Mouse (Mus musculus) neural tube, embryonic 13.5 days (tissue): Measurements from ENCODE around the gene Wdr47. TPM values are rescaled to one million over a fixed set of nuclear protein-coding genes. Genes with fewer than 3 reads are reported as not detected.

Source experiments
- ATAC-seq: fragments of 200-750 bp; cut with Nextera tagmentation; 2 replicates; pipeline ENCODE4 v1.8.0; 2017; ENCODE audit warnings: low read depth, mild to moderate bottlenecking, moderate TSS enrichment, moderate library complexity
- H3K27ac ChIP-seq: fragments of 300-500 bp; sonication (generic); replicated peaks from 2 replicates; pipeline ENCODE4 v1.5.1; 2015; ENCODE audit warnings: moderate library complexity, mild to moderate bottlenecking, inconsistent platforms
- H3K27me3 ChIP-seq: fragments of 300-500 bp; sonication (generic); 2 replicates; pipeline ENCODE4 v1.6.1; 2015; ENCODE audit warnings: mild to moderate bottlenecking, inconsistent platforms
- H3K36me3 ChIP-seq: fragments of 300-500 bp; sonication (generic); 2 replicates; pipeline ENCODE4 v1.6.1; 2015; ENCODE audit warnings: mild to moderate bottlenecking, inconsistent platforms
- H3K4me1 ChIP-seq: fragments of 300-500 bp; sonication (generic); replicated peaks from 2 replicates; pipeline ENCODE4 v1.6.1; 2015; ENCODE audit warnings: inconsistent platforms
- H3K4me2 ChIP-seq: fragments of 300-500 bp; sonication (generic); 2 replicates; pipeline ENCODE4 v1.6.1; 2015; ENCODE audit warnings: inconsistent platforms, mild to moderate bottlenecking, moderate library complexity
- H3K4me3 ChIP-seq: fragments of 300-500 bp; sonication (generic); 2 replicates; pipeline ENCODE4 v1.5.1; 2015; ENCODE audit warnings: mild to moderate bottlenecking, inconsistent platforms
- H3K9ac ChIP-seq: fragments of 300-500 bp; sonication (generic); 2 replicates; pipeline ENCODE4 v1.6.1; 2015; ENCODE audit warnings: moderate library complexity, mild to moderate bottlenecking, inconsistent platforms
- H3K9me3 ChIP-seq: fragments of 300-500 bp; sonication (generic); 2 replicates; pipeline ENCODE4 v1.6.1; 2016; ENCODE audit warnings: inconsistent platforms
- WGBS: fragments of 180-500 bp; shearing (Covaris S2); methylation state at CpG from one replicate; pipeline ENCODE4 v1.1.7; 2015; 5-methylcytosine and 5-hydroxymethylcytosine counted together
- polyA plus RNA-seq: library from polyadenylated mRNA; unstranded; fragments of >200 nt; fragmentation: Nextera tagmentation; extraction: Ambion mirVana; gene quantifications from 2 replicates; pipeline ENCODE4 v1.2.1, GENCODE M21; 2015

Wdr47 gene
- polyA plus RNA-seq, 1 experiment from 2014 or later, result 78.2 TPM

DNA sequence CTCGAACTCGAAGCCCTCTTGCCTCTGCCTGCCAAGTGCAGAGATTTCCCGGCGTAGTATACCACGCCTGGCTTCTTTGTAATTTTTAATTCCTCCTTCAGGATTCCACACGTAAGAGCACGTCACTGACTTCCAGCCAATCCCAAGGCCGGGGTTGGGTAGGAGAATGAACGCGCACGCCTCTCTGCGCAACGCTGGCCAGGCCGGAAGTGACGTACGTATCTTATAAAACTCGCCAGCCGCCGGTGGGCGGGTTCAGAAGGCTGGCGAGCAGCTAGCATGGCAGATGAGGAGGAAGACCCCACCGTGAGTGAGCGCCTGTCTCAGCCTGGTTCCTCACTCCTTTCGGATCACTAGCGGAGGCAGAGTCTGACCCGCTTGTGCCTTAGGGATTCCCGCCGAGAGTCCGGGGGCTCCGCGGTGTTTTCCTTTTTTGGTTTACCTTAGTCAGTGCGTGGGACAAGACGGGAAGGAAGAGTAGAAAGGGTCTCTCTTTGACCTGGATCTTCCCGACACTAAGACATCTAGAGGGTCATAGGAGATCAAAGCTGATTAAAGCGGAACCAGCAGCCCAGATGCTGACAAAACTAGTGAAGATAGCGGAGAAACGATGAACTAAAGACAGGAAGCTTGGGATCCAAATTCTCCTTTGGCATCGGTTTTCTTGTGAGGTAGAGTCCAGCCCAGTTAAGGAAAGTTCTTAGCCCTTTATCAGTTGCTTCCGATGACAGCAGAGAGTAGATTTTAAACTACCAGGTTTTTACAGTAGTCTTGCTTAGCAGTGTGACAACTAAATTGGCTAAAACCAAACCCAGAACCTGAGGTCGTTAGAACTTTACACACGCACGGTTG lies 19.4 kb upstream of the Wdr47 start, which contains the start of gene Taf13:
Gene Taf13, plus strand, starts transcription at position 256 of the 852 bp plus-strand sequence.
- under 1% methylated on average over 42 of the region's 42 CpGs for WGBS
- H3K27ac ChIP-seq, result peak within 1 kb of the TSS; percentile 88
- H3K4me3 ChIP-seq, result peak within 1 kb of the TSS; percentile 68
- peaks cover 31% of the 10 kb centered on the region for H3K4me1 ChIP-seq
- H3K4me2 ChIP-seq, result peak within 1 kb of the TSS; percentile 81
- peak; percentile 97 for ATAC-seq
- H3K27me3 ChIP-seq, result no peaks in the 10 kb centered on the region
- peak within 1 kb of the TSS; percentile 87 for H3K9ac ChIP-seq
- no peaks in the 10 kb centered on the region for H3K9me3 ChIP-seq
- no peaks in the 10 kb centered on the region for H3K36me3 ChIP-seq

DNA sequence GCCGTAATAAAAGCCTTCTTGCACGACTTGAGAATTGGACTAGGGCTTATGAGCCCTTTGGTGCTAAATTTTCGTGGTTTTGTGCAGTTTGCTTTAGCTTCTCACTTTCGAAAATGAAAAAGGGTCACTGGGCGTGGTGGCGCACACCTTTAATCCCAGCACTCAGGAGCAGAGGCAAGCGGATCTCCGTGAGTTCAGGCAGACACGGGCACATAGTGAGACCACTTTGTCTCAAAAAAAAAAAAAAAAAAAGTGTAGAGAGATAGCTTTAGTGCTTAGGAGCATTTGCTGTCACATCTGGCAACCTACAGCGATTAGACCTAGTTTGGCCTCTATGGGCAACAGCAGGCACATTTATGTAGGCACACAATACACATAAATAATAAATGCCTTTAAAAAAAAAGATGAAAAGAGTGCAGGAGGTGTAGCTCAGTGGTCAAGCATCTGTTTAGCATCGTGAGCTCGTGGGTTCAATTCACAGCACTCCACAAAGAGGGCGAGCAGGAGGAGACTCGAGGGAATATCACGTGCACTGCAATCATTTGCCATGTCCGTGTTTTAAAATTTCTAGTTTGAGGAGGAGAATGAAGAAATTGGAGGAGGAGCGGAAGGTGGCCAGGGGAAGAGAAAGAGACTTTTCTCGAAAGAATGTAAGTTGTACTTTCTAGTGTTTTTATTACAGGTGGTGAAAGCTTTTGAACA lies 18.6 kb upstream of the Wdr47 start:
- H3K9ac ChIP-seq, result peak overlapping the region; percentile 87
- no peak for ATAC-seq
- H3K4me3 ChIP-seq, result peak overlapping the region; percentile 68
- peak overlapping the region; percentile 88; the same call in 1 of the 2 replicates for H3K27ac ChIP-seq
- no peaks in the 10 kb centered on the region for H3K36me3 ChIP-seq
- peaks cover 31% of the 10 kb centered on the region for H3K4me1 ChIP-seq
- no peaks in the 10 kb centered on the region for H3K9me3 ChIP-seq
- no peaks in the 10 kb centered on the region for H3K27me3 ChIP-seq
- 36% methylated on average over 18 of the region's 18 CpGs for WGBS
- H3K4me2 ChIP-seq, result peak overlapping the region; percentile 81

- H3K9me3 ChIP-seq, result no peaks in the 10 kb centered on the region
- no peak overlapping the region for H3K4me3 ChIP-seq
- 91% methylated on average over 5 of the region's 5 CpGs for WGBS
- H3K9ac ChIP-seq, result no peak overlapping the region
- H3K27me3 ChIP-seq, result no peaks in the 10 kb centered on the region
- H3K4me2 ChIP-seq, result peak overlapping the region; percentile 81; the same call in 1 of the 2 replicates
- ATAC-seq, result no peak
- H3K4me1 ChIP-seq, result peaks cover 28% of the 10 kb centered on the region
- peaks cover 10% of the 10 kb centered on the region for H3K36me3 ChIP-seq
- H3K27ac ChIP-seq, result no peak overlapping the region
These were observed 17.1 kb upstream of the Wdr47 start for GRCm38 (mm10) chr3:108574018-108574417.

DNA sequence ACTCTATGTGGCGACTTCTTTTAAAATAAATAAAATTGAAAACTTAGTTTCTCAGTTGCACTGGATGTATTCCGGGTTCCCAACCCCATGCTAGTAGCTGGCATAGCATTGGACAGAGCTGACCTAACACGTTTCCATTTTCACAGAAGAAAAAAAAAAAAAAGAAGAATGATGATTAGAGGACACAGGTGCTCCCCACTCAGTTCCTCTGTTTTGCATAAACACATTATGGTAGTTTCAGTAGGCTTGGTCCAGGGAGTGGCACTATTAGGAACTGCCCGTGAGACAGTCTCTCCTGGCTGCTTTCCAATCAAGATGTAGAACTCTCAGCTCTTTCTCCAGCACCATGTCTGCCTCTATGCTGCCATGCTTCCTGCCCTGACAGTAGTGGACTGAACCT lies 6.5 kb upstream of the Wdr47 start:
- no peaks in the 10 kb centered on the region for H3K9me3 ChIP-seq
- H3K36me3 ChIP-seq, result peaks cover 3% of the 10 kb centered on the region
- no peak overlapping the region for H3K9ac ChIP-seq
- no peaks in the 10 kb centered on the region for H3K27me3 ChIP-seq
- H3K4me1 ChIP-seq, result no peaks in the 10 kb centered on the region
- no peak for ATAC-seq
- 74% methylated on average over 4 of the region's 4 CpGs for WGBS
- H3K4me2 ChIP-seq, result no peak overlapping the region
- H3K27ac ChIP-seq, result no peak overlapping the region
- no peak overlapping the region for H3K4me3 ChIP-seq

DNA sequence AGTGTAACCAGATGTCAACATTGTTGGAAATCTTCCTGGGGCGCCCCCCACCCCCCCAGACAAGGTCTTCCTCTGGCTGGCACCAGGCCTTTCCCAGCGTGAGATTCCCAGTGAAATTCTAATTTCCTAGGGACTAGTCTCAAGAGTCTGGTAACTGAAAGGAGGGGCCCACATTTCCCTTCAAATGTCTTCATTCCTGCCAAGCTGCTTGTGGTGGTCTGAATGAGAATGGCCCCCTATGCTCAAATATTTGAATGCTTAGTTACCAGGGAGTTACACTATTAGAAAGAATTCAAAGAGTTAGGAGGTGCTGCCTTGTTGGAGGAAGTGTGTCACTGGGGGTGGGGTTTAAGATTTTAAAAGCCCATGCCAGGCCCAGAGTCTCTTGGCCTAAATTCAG lies 2.6 kb upstream of the Wdr47 start:
- no peaks in the 10 kb centered on the region for H3K9me3 ChIP-seq
- no peak overlapping the region for H3K9ac ChIP-seq
- no peak overlapping the region for H3K4me3 ChIP-seq
- peaks cover 16% of the 10 kb centered on the region for H3K4me1 ChIP-seq
- ATAC-seq, result no peak
- no peak overlapping the region for H3K4me2 ChIP-seq
- no peaks in the 10 kb centered on the region for H3K27me3 ChIP-seq
- H3K36me3 ChIP-seq, result no peaks in the 10 kb centered on the region
- H3K27ac ChIP-seq, result 0 out of 2 replicates have a peak overlapping the region, but pooled peaks have one; percentile 13
- 38% methylated on average over 2 of the region's 2 CpGs for WGBS

GRCm38 (mm10) chr3:108591530-108592522 lies 747 bp downstream of the Wdr47 start:
- H3K27ac ChIP-seq, result peak overlapping the region; percentile 96
- no peaks in the 10 kb centered on the region for H3K9me3 ChIP-seq
- H3K36me3 ChIP-seq, result no peaks in the 10 kb centered on the region
- peak overlapping the region; percentile 98 for H3K4me3 ChIP-seq
- H3K27me3 ChIP-seq, result no peaks in the 10 kb centered on the region
- peaks cover 19% of the 10 kb centered on the region for H3K4me1 ChIP-seq
- peak overlapping the region; percentile 77 for H3K4me2 ChIP-seq
- H3K9ac ChIP-seq, result peak overlapping the region; percentile 95
- peak; percentile 84 for ATAC-seq
- under 1% methylated on average over 56 of the region's 61 CpGs for WGBS

GRCm38 (mm10) chr3:108608906-108609305 lies 17.8 kb downstream of the Wdr47 start:
- peaks cover 27% of the 10 kb centered on the region for H3K36me3 ChIP-seq
- no peaks in the 10 kb centered on the region for H3K27me3 ChIP-seq
- no peaks in the 10 kb centered on the region for H3K9me3 ChIP-seq
- no peak for ATAC-seq
- no peak overlapping the region for H3K4me2 ChIP-seq
- no peaks in the 10 kb centered on the region for H3K4me1 ChIP-seq
- no peak overlapping the region for H3K4me3 ChIP-seq
- WGBS, result 61% methylated on average over 3 of the region's 3 CpGs
- H3K27ac ChIP-seq, result no peak overlapping the region
- no peak overlapping the region for H3K9ac ChIP-seq

- Histone ChIP-seq H3K9me3 (no peaks in the 10 kb centered on the region), H3K4me2 (no peak overlapping the region), H3K36me3 (peaks cover 37% of the 10 kb centered on the region), H3K27me3 (no peaks in the 10 kb centered on the region), H3K9ac (no peak overlapping the region), H3K27ac (no peak overlapping the region), H3K4me1 (no peaks in the 10 kb centered on the region), H3K4me3 (no peak overlapping the region)
- 89% methylated on average over 5 of the region's 5 CpGs for WGBS
- ATAC-seq, result no peak
These were observed 43.7 kb downstream of the Wdr47 start for GRCm38 (mm10) chr3:108634761-108635160.

GRCm38 (mm10) chr3:108639412-108639811 lies 48.3 kb downstream of the Wdr47 start:
- WGBS, result 62% methylated on average over 4 of the region's 4 CpGs
- H3K9me3 ChIP-seq, result no peaks in the 10 kb centered on the region
- no peak for ATAC-seq
- no peak overlapping the region for H3K4me2 ChIP-seq
- H3K4me1 ChIP-seq, result no peaks in the 10 kb centered on the region
- H3K9ac ChIP-seq, result no peak overlapping the region
- H3K4me3 ChIP-seq, result no peak overlapping the region
- H3K36me3 ChIP-seq, result peaks cover 47% of the 10 kb centered on the region
- no peak overlapping the region for H3K27ac ChIP-seq
- no peaks in the 10 kb centered on the region for H3K27me3 ChIP-seq

GRCm38 (mm10) chr3:108640998-108641397 lies 49.9 kb downstream of the Wdr47 start:
- H3K36me3 ChIP-seq, result peaks cover 54% of the 10 kb centered on the region
- no peak for ATAC-seq
- H3K4me3 ChIP-seq, result no peak overlapping the region
- no peaks in the 10 kb centered on the region for H3K4me1 ChIP-seq
- no peak overlapping the region for H3K9ac ChIP-seq
- H3K27ac ChIP-seq, result no peak overlapping the region
- no peak overlapping the region for H3K4me2 ChIP-seq
- no peaks in the 10 kb centered on the region for H3K27me3 ChIP-seq
- no peaks in the 10 kb centered on the region for H3K9me3 ChIP-seq
- WGBS, result 87% methylated on average over 4 of the region's 4 CpGs

DNA sequence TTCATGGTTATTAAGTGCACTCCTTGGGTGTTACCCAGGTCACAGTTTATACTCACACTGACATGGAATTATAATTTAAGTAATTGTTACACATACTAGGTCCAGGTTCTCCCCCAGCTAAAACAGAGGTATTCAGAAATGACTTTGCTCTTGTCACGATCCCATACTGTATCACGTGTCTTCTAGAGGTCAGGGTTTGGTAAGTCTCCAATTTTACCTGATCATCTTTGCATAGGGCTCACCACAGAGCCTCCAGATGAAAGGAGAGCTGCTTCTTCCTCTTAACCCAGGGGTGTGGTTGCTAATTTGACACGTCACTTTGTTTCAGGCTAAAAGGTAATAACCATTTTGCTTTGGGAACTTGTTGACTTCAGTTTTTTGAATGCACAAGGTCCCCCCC lies 53.8 kb downstream of the Wdr47 start:
- Histone ChIP-seq H3K4me2 (no peak overlapping the region), H3K27me3 (no peaks in the 10 kb centered on the region), H3K27ac (no peak overlapping the region), H3K4me3 (no peak overlapping the region), H3K36me3 (peaks cover 40% of the 10 kb centered on the region), H3K9me3 (no peaks in the 10 kb centered on the region), H3K4me1 (no peaks in the 10 kb centered on the region), H3K9ac (no peak overlapping the region)
- ATAC-seq, result no peak
- 94% methylated on average over 3 of the region's 3 CpGs for WGBS
